Mouse (Mus musculus): ENCODE measurements around the gene Nr1d1. TPM values are rescaled to one million over a fixed set of nuclear protein-coding genes. Genes with fewer than 3 reads are reported as not detected.

Gene Nr1d1
- total and polyA plus RNA-seq, 3 experiments: 35.5 to 208 (median 111) TPM

DNA sequence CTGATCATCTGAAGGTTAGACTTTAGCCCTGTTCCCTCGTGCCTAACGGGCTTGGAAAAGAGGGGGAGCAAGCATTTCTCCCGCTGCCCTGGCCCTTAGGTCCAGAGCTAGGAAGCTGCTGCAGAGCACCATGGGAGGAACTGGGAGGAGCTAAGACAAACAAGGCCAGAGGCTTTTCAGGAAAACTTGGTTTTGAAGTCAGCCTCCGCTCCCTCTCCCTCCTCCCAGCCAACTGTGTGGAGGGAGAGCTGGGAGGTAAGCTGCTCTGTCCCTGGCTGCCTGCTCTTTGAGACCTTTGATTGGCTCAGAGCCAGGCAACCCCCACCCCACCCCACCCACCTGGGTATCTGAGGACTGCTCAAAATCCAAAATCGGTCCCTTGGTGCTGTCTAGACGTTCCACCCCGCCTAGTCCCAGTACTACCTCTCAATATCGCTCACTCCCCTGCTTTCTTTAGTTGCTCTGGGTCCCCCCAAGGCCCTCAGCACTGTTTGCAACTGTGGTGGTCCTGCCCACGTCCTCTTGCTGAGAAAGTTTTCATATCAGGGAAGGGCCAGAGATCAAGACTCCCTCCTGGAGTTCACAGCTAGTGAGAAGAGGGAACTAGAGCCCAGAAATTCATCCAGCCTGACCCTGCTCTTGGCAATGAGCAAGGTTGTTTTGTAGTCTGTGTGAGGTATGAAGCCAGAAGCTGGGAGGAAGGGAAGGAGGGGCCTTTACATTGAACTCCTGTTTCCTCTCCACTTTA is 1.9 kb upstream of the Nr1d1 start:
- H3K4me3 ChIP-seq: peak overlapping the region; percentile 40
- H3K27me3 ChIP-seq (ENCODE audit: control insufficient read depth, insufficient read depth, low read length): no peaks in the 10 kb centered on the region
- H3K79me2 ChIP-seq (replicated peaks; ENCODE audit: control insufficient read depth, insufficient read depth, low read length): no peaks in the 10 kb centered on the region
- 9% methylated on average over 9 of the region's 9 CpGs for WGBS
- peak; percentile 87 for TF ChIP-seq EP300 (IDR thresholded peaks at IDR 0.05; ENCODE audit: insufficient read depth, low read depth, low read length)
- peak; percentile 98 for TF ChIP-seq POLR2A (IDR thresholded peaks at IDR 0.05; ENCODE audit: insufficient read depth, low read depth, low read length)
- TF ChIP-seq CTCF (IDR thresholded peaks at IDR 0.05): no peak
- peaks cover 14% of the 10 kb centered on the region for H3K4me1 ChIP-seq (ENCODE audit: control insufficient read depth, insufficient read depth, low read length)
- H3K9ac ChIP-seq (ENCODE audit: low read depth, low read length): peak overlapping the region; percentile 71
- peak; percentile 82 to 85 for DNase-seq
- peak overlapping the region; percentile 100 for H3K27ac ChIP-seq
- H3K36me3 ChIP-seq (ENCODE audit: control insufficient read depth, insufficient read depth, low read length): peaks cover under 1% of the 10 kb centered on the region
- intact Hi-C loops (cut with DNase I): no loop called here

DNA sequence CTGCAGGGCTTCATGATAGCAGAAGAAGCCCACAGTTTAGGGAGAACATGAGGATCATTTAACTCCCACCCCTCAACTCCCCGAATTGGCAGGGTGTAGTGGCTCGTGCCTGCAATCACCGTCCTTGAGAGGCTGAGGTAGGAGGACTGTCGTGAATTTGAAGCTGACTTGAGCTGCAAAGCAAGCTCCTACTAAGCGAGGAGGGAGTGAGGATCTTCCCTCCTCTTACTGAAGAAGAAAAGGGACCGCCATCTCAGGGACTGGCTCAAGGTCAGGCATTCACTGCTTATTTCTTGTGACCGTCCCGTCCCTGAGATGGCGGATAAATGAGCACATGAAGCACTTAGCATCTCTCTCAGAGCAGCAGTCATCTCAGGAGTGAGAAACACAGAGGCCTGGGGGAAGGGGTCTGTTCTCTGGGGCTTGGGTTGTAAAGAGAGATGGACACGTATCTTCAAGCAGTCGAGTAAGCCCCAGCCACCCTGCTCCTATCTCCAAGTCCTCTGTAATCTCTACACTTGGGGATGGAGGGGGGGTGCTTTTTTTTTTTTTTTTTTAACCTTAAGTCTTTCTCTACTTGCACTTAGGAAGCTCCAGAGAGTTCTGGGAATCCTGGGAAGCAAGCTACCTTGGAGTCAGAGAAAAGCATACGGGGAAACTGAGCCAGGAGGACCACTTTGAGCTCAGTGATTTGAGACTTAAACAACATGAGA is 1.1 kb upstream of the Nr1d1 start:
- 14% methylated on average over 12 of the region's 12 CpGs for WGBS
- H3K79me2 ChIP-seq (replicated peaks; ENCODE audit: control insufficient read depth, insufficient read depth, low read length): no peaks in the 10 kb centered on the region
- H3K36me3 ChIP-seq (ENCODE audit: control insufficient read depth, insufficient read depth, low read length): peaks cover 8% of the 10 kb centered on the region
- intact Hi-C loops (cut with DNase I): no loop called here
- peak overlapping the region; percentile 40 for H3K4me3 ChIP-seq
- H3K27ac ChIP-seq: peak overlapping the region; percentile 100
- DNase-seq: peak in 1 of 2 experiments; percentile 66
- H3K9ac ChIP-seq (ENCODE audit: low read depth, low read length): peak overlapping the region; percentile 81
- TF ChIP-seq CTCF (IDR thresholded peaks at IDR 0.05): no peak
- peak; percentile 74; the same call in 1 of the 2 replicates for TF ChIP-seq POLR2A (IDR thresholded peaks at IDR 0.05; ENCODE audit: insufficient read depth, low read depth, low read length)
- H3K4me1 ChIP-seq (ENCODE audit: control insufficient read depth, insufficient read depth, low read length): peaks cover 15% of the 10 kb centered on the region
- no peaks in the 10 kb centered on the region for H3K27me3 ChIP-seq (ENCODE audit: control insufficient read depth, insufficient read depth, low read length)

GRCm38 (mm10) chr11:98775348-98776051 is 367 bp upstream of the Nr1d1 start:
- Histone ChIP-seq H3K27ac (peak overlapping the region; percentile 100), H3K9ac (ENCODE audit: low read depth, low read length) (peak overlapping the region; percentile 81), H3K79me2 (replicated peaks; ENCODE audit: control insufficient read depth, insufficient read depth, low read length) (no peaks in the 10 kb centered on the region), H3K4me3 (peak overlapping the region; percentile 78), H3K4me1 (ENCODE audit: control insufficient read depth, insufficient read depth, low read length) (peaks cover 20% of the 10 kb centered on the region), H3K36me3 (ENCODE audit: control insufficient read depth, insufficient read depth, low read length) (peaks cover 15% of the 10 kb centered on the region), H3K27me3 (ENCODE audit: control insufficient read depth, insufficient read depth, low read length) (no peaks in the 10 kb centered on the region)
- TF ChIP-seq EP300 (IDR thresholded peaks at IDR 0.05; ENCODE audit: insufficient read depth, low read depth, low read length): peak; percentile 93
- TF ChIP-seq CTCF (IDR thresholded peaks at IDR 0.05): no peak
- intact Hi-C loops (cut with DNase I): loop anchor here (1.0 kb wide), 1 partner anchor 8 kb away; no protein-coding TSS in a partner anchor
- peak; percentile 99 to 100 for DNase-seq
- under 1% methylated on average over 15 of the region's 15 CpGs for WGBS

GRCm38 (mm10) chr11:98773635-98774295 is 1.4 kb downstream of the Nr1d1 start:
- Histone ChIP-seq H3K36me3 (ENCODE audit: control insufficient read depth, insufficient read depth, low read length) (peaks cover 29% of the 10 kb centered on the region), H3K27ac (peak overlapping the region; percentile 100), H3K79me2 (replicated peaks; ENCODE audit: control insufficient read depth, insufficient read depth, low read length) (no peaks in the 10 kb centered on the region), H3K4me3 (peak overlapping the region; percentile 78), H3K27me3 (ENCODE audit: control insufficient read depth, insufficient read depth, low read length) (no peaks in the 10 kb centered on the region), H3K4me1 (ENCODE audit: control insufficient read depth, insufficient read depth, low read length) (peaks cover 33% of the 10 kb centered on the region), H3K9ac (ENCODE audit: low read depth, low read length) (peak overlapping the region; percentile 91)
- DNase-seq: peak; percentile 100
- 1% methylated on average over 37 of the region's 37 CpGs for WGBS
- TF ChIP-seq EP300 (IDR thresholded peaks at IDR 0.05; ENCODE audit: insufficient read depth, low read depth, low read length) (peak; percentile 98), CTCF (IDR thresholded peaks at IDR 0.05) (peak; percentile 31), POLR2A (IDR thresholded peaks at IDR 0.05; ENCODE audit: insufficient read depth, low read depth, low read length) (peak; percentile 95)
- intact Hi-C loops (cut with DNase I): loop anchor here (1.0 to 2.0 kb wide), 2 partner anchors 13 to 32 kb away; no protein-coding TSS in a partner anchor

GRCm38 (mm10) chr11:98772667-98773171 is 2.4 kb downstream of the Nr1d1 start:
- TF ChIP-seq CTCF (IDR thresholded peaks at IDR 0.05) (no peak), EP300 (IDR thresholded peaks at IDR 0.05; ENCODE audit: insufficient read depth, low read depth, low read length) (peak; percentile 100), POLR2A (IDR thresholded peaks at IDR 0.05; ENCODE audit: insufficient read depth, low read depth, low read length) (peak; percentile 87)
- Histone ChIP-seq H3K4me3 (peak overlapping the region; percentile 50), H3K36me3 (ENCODE audit: control insufficient read depth, insufficient read depth, low read length) (peaks cover 39% of the 10 kb centered on the region), H3K27ac (peak overlapping the region; percentile 100), H3K9ac (ENCODE audit: low read depth, low read length) (peak overlapping the region; percentile 68), H3K27me3 (ENCODE audit: control insufficient read depth, insufficient read depth, low read length) (no peaks in the 10 kb centered on the region), H3K79me2 (replicated peaks; ENCODE audit: control insufficient read depth, insufficient read depth, low read length) (no peaks in the 10 kb centered on the region), H3K4me1 (ENCODE audit: control insufficient read depth, insufficient read depth, low read length) (peaks cover 31% of the 10 kb centered on the region)
- DNase-seq: peak; percentile 78 to 89
- WGBS: 4% methylated on average over 8 of the region's 8 CpGs
- intact Hi-C loops (cut with DNase I): loop anchor here (1.0 to 2.0 kb wide), 2 partner anchors 14 to 31 kb away; no protein-coding TSS in a partner anchor

All from heart, adult 2 months (tissue).